Mouse (Mus musculus): ENCODE results near the gene Dis3. TPM values are rescaled to one million over a fixed set of nuclear protein-coding genes. Genes with fewer than 3 reads are reported as not detected.

Dis3 gene
- total and polyA plus RNA-seq, 2 experiments: 2.5 to 7.8 TPM

GRCm38 (mm10) chr14:99060616-99061015 is 39.0 kb downstream of the Dis3 start:
- H3K27ac ChIP-seq (replicated peaks; ENCODE audit: insufficient read depth, low read depth, low read length): no peak overlapping the region
- no peaks in the 10 kb centered on the region for H3K79me2 ChIP-seq (ENCODE audit: control insufficient read depth, insufficient read depth, low read length)
- no peak overlapping the region for H3K4me3 ChIP-seq (ENCODE audit: insufficient read depth, low read depth, low read length)
- no peak for TF ChIP-seq POLR2A (IDR thresholded peaks at IDR 0.05; ENCODE audit: extremely low read depth, insufficient read depth, low read length)
- 95% methylated on average over 12 of the region's 12 CpGs for WGBS
- H3K27me3 ChIP-seq (ENCODE audit: control insufficient read depth, insufficient read depth, low read length): no peaks in the 10 kb centered on the region
- no peaks in the 10 kb centered on the region; the same call in 1 of the 2 replicates for H3K36me3 ChIP-seq (ENCODE audit: control insufficient read depth, insufficient read depth, low read length)
- no peak for DNase-seq (ENCODE audit: extremely low read depth, low read depth, low spot score)
- H3K9ac ChIP-seq (ENCODE audit: low read depth, low read length): no peak overlapping the region
- no peaks in the 10 kb centered on the region for H3K4me1 ChIP-seq (ENCODE audit: control insufficient read depth, insufficient read depth, low read length)

DNA sequence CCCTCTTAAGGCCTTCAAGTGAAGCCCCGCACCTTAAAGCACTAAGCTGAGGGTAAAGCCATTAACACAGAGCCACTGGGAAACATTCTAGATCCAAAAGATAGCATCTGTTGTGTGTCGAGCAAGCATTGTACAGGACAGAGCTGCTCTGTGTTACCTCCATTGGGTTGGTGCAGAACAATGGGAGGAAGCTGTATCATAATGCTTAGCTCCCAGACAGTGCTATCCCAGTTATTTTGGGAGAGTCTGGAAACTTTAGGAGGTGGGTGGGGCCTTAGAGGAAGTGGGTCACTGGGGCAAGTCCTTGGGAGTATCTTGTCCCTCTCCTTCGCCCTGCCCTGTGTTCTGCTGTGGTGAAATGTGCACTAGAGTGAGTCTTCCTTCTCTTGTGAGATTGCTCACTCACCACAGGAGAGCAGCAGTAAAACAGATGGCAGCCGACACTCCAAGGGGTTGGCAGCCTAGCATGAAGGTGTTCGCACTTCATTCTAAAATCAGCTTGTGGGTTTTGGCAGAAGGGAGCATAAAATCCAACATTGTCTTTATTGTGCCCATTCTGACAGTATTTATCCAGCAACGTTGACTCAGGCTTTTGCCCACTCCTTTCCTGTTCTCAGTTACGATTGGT is 40.5 kb downstream of the Dis3 start:
- H3K27ac ChIP-seq (replicated peaks; ENCODE audit: insufficient read depth, low read depth, low read length): no peak overlapping the region
- DNase-seq (ENCODE audit: extremely low read depth, low read depth, low spot score): no peak
- H3K36me3 ChIP-seq (ENCODE audit: control insufficient read depth, insufficient read depth, low read length): no peaks in the 10 kb centered on the region; the same call in 1 of the 2 replicates
- H3K4me1 ChIP-seq (ENCODE audit: control insufficient read depth, insufficient read depth, low read length): no peaks in the 10 kb centered on the region
- H3K27me3 ChIP-seq (ENCODE audit: control insufficient read depth, insufficient read depth, low read length): no peaks in the 10 kb centered on the region
- 87% methylated on average over 7 of the region's 7 CpGs for WGBS
- no peak overlapping the region for H3K4me3 ChIP-seq (ENCODE audit: insufficient read depth, low read depth, low read length)
- no peaks in the 10 kb centered on the region for H3K79me2 ChIP-seq (ENCODE audit: control insufficient read depth, insufficient read depth, low read length)
- TF ChIP-seq POLR2A (IDR thresholded peaks at IDR 0.05; ENCODE audit: extremely low read depth, insufficient read depth, low read length): no peak
- TF ChIP-seq CTCF (IDR thresholded peaks at IDR 0.05; ENCODE audit: low read depth, low read length): no peak
- no peak overlapping the region for H3K9ac ChIP-seq (ENCODE audit: low read depth, low read length)

DNA sequence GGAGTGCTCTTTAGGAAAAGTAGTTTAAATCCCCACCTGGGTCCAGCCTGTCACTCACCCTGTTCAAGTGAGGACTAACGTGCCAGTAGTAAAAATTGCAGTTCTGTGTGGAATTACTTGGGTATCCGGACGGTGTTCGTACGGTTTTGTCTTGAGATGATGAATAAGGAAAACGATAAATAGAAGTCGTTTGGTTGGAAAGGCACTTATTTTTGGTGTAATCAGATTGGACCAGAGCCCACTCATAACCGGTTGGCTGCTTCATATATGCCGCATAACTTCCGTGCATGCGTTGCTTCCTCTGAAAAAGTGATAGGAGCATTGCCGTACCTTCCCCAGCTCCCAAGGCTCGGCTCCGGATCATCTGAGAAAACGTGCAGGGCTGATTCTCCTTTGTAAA is 52.8 kb downstream of the Dis3 start:
- H3K36me3 ChIP-seq (ENCODE audit: control insufficient read depth, insufficient read depth, low read length): no peaks in the 10 kb centered on the region
- 0% methylated on average over 15 of the region's 15 CpGs for WGBS
- peak overlapping the region; percentile 64 for H3K4me3 ChIP-seq (ENCODE audit: insufficient read depth, low read depth, low read length)
- no peaks in the 10 kb centered on the region; the same call in 1 of the 2 replicates for H3K4me1 ChIP-seq (ENCODE audit: control insufficient read depth, insufficient read depth, low read length)
- no peaks in the 10 kb centered on the region for H3K27me3 ChIP-seq (ENCODE audit: control insufficient read depth, insufficient read depth, low read length)
- peak overlapping the region; percentile 42; the same call in 1 of the 2 replicates for H3K9ac ChIP-seq (ENCODE audit: low read depth, low read length)
- no peak for DNase-seq (ENCODE audit: extremely low read depth, low read depth, low spot score)
- TF ChIP-seq CTCF (IDR thresholded peaks at IDR 0.05; ENCODE audit: low read depth, low read length) (no peak), POLR2A (IDR thresholded peaks at IDR 0.05; ENCODE audit: extremely low read depth, insufficient read depth, low read length) (no peak)
- H3K79me2 ChIP-seq (ENCODE audit: control insufficient read depth, insufficient read depth, low read length): peaks cover 12% of the 10 kb centered on the region
- H3K27ac ChIP-seq (replicated peaks; ENCODE audit: insufficient read depth, low read depth, low read length): peak overlapping the region; percentile 1; the same call in 1 of the 2 replicates

DNA sequence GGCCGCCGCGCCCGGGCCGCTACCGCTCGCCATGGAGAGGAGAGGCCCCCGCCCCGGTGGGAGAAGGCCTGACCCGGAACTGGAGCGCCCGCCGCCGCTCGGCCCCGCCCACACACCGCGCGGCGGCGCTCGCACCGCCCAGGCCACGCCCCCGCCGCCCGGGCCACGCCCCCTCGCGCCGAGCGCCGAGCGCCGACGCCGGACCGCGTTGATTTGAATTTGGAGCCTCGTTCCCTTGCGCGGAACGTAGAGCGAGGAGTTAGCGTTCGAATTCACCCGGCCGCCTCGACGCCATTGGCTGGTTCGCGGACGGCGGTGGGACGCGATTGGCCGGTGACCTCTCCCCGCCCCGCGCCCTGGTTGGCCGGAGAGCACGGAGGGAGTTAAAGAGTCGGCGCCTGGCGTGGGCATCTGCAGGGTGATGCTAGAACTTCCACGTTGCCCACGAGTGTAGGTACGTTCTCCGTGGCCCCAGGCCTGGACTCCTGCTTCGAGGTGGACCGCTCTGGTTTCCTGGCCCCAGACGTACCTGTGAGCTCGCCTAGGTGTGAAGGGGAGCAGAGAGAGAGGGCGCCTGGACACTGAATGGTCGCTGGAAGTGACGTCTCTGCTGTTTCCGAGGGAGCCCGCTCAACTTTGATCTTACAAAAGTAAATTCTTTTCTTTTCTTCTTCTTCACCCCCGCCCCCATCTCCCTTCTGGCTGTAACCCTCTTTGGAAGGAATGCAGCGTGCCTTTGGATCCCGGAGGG is 53.4 kb downstream of the Dis3 start, which contains the start of the genes Mzt1 and Bora:
TSS of gene Mzt1 (minus strand) at position 104 of the 751 bp plus-strand sequence.
TSS of gene Bora (plus strand) at position 192 of the 751 bp plus-strand sequence.
- no peak for TF ChIP-seq CTCF (IDR thresholded peaks at IDR 0.05; ENCODE audit: low read depth, low read length)
- TF ChIP-seq POLR2A (IDR thresholded peaks at IDR 0.05; ENCODE audit: extremely low read depth, insufficient read depth, low read length): 0 out of 2 replicates have a peak, but pooled peaks have one; percentile 50
- WGBS: under 1% methylated on average over 66 of the region's 81 CpGs
- Histone ChIP-seq H3K9ac (ENCODE audit: low read depth, low read length) (peak within 1 kb of the TSS; percentile 91), H3K4me3 (ENCODE audit: insufficient read depth, low read depth, low read length) (peak within 1 kb of the TSS; percentile 90), H3K4me1 (ENCODE audit: control insufficient read depth, insufficient read depth, low read length) (no peaks in the 10 kb centered on the region; the same call in 1 of the 2 replicates), H3K27me3 (ENCODE audit: control insufficient read depth, insufficient read depth, low read length) (no peaks in the 10 kb centered on the region), H3K36me3 (ENCODE audit: control insufficient read depth, insufficient read depth, low read length) (no peaks in the 10 kb centered on the region), H3K27ac (replicated peaks; ENCODE audit: insufficient read depth, low read depth, low read length) (peak within 1 kb of the TSS; percentile 41), H3K79me2 (ENCODE audit: control insufficient read depth, insufficient read depth, low read length) (peaks cover 12% of the 10 kb centered on the region)
- peak; percentile 76 for DNase-seq (ENCODE audit: extremely low read depth, low read depth, low spot score)

- Histone ChIP-seq H3K4me3 (ENCODE audit: insufficient read depth, low read depth, low read length) (peak overlapping the region; percentile 90), H3K36me3 (ENCODE audit: control insufficient read depth, insufficient read depth, low read length) (no peaks in the 10 kb centered on the region), H3K4me1 (ENCODE audit: control insufficient read depth, insufficient read depth, low read length) (no peaks in the 10 kb centered on the region; the same call in 1 of the 2 replicates), H3K79me2 (ENCODE audit: control insufficient read depth, insufficient read depth, low read length) (peaks cover 12% of the 10 kb centered on the region), H3K27ac (replicated peaks; ENCODE audit: insufficient read depth, low read depth, low read length) (peak overlapping the region; percentile 41), H3K27me3 (ENCODE audit: control insufficient read depth, insufficient read depth, low read length) (no peaks in the 10 kb centered on the region), H3K9ac (ENCODE audit: low read depth, low read length) (peak overlapping the region; percentile 91)
- DNase-seq (ENCODE audit: extremely low read depth, low read depth, low spot score): peak; percentile 13
- 1% methylated on average over 69 of the region's 70 CpGs for WGBS
- no peak for TF ChIP-seq CTCF (IDR thresholded peaks at IDR 0.05; ENCODE audit: low read depth, low read length)
- TF ChIP-seq POLR2A (IDR thresholded peaks at IDR 0.05; ENCODE audit: extremely low read depth, insufficient read depth, low read length): no peak; the same call in 1 of the 2 replicates
Observed at GRCm38 (mm10) chr14:99045378-99046030, 54.1 kb downstream of the Dis3 start.
